In the genomic region with DNA sequence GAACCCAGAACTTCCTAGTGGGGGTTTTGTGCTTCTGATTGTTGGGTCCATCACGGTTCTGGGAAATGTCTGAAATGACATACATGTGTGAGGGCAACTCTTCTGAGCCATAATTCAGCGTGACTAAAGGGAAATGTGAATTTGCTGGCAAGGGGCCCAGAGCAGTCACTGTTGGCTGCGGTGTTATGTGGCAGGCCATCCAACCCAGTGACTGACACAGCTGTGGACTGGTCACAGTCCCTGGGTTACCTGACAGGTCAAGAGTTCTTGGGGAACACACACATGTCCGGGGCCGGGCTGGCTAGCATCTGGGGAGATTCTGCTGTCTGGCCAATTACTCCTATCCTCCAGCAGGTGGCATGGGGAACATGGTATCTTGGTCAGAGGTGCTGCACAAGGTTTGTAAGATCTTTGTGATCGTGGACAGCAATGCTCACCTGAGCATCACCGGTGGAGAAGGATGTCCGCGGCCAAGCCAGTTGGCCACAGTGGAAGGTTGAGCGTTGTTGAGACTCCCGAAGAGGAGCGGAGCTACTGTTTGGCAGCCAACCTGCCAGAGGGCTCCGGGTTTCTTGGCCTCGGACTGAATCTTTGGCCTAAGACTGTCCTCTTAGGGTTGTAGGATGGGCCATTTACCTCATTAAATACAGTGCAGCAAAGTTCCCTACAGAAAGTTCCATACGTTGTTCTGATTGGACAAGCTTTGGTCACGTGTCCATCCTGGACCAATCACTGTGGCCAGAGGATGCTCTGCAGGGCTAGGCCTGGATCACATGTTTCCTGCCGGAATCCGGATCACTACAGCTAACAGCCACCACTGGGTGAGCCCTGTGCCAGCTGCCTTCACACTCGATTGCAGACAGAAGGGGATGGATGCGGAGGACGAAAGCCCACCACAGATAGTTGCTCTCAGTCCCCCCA, we compare ENCODE assay signal across 10 mouse cellular contexts. TPM values are rescaled to one million over a fixed set of nuclear protein-coding genes. Genes with fewer than 3 reads are reported as not detected.
DNase-seq lines count a peak whose midpoint lies in the region; ATAC-seq and TF ChIP-seq lines count a peak whose summit lies in the region.
"Had no signal": no experiment of that assay in that cellular context is flagged by ENCODE, and none has a peak within 500 bp of the region (broad histone marks: within the 10 kb centered on the region; RNA-seq: fewer than 3 reads in every experiment).

No protein-coding gene starts in this region.

- no peak for TF ChIP-seq POLR2A in testis, adult 2 months (IDR thresholded peaks at IDR 0.05; ENCODE audit: control insufficient read depth, low read depth, low read length)

- 87% methylated on average over 21 of the region's 21 CpGs for WGBS in forebrain, embryonic 11.5 days
- WGBS in forebrain, embryonic 16.5 days = 82% methylated on average over 21 of the region's 21 CpGs
- WGBS in lung, postnatal 0 days = 76% methylated on average over 21 of the region's 21 CpGs

- H3K4me2 ChIP-seq in forebrain, embryonic 11.5 days (ENCODE audit: low read depth, low read length, severe bottlenecking) = no peak overlapping the region
- no peak overlapping the region for H3K4me2 ChIP-seq in forebrain, embryonic 16.5 days (ENCODE audit: low read length)
- H3K4me2 ChIP-seq in lung, postnatal 0 days (replicated peaks; ENCODE audit: low read depth, low read length) = no peak overlapping the region
- H3K4me2 ChIP-seq: neural tube, embryonic 13.5 days had no signal

- TF ChIP-seq EP300 in lung, postnatal 0 days (IDR thresholded peaks at IDR 0.05) = no peak

- H3K9ac ChIP-seq in forebrain, embryonic 11.5 days (ENCODE audit: low read length) = no peak overlapping the region
- no peak overlapping the region for H3K9ac ChIP-seq in forebrain, embryonic 16.5 days (replicated peaks; ENCODE audit: low read depth, low read length)
- no peak overlapping the region for H3K9ac ChIP-seq in lung, postnatal 0 days (replicated peaks; ENCODE audit: low read depth)
- H3K9ac ChIP-seq: neural tube, embryonic 13.5 days had no signal

- intact Hi-C loops in gastrocnemius, postnatal 36 days (cut with DNase I) = no loop called here

- DNase-seq in forebrain, embryonic 11.5 days (ENCODE audit: low spot score) = no peak
- DNase-seq in lung, postnatal 0 days (ENCODE audit: low spot score) = no peak
- DNase-seq in lung, postnatal 14 days = no peak
- DNase-seq in cerebellum, adult 9-11 months = peak; percentile 31
- no peak for DNase-seq in left cerebral cortex, adult 11 months (ENCODE audit: low spot score)
- no peak for DNase-seq in gastrocnemius, postnatal 36 days
- DNase-seq: gastrocnemius, postnatal 25 days had no signal

- H3K4me3 ChIP-seq in forebrain, embryonic 11.5 days (ENCODE audit: low read depth, low read length) = no peak overlapping the region
- H3K4me3 ChIP-seq in forebrain, embryonic 16.5 days (replicated peaks; ENCODE audit: low read length) = no peak overlapping the region
- no peak overlapping the region for H3K4me3 ChIP-seq in lung, postnatal 0 days (ENCODE audit: low read depth, low read length)
- peak overlapping the region; percentile 36 for H3K4me3 ChIP-seq in testis, adult 2 months (ENCODE audit: control insufficient read depth, low read depth, low read length)
- H3K4me3 ChIP-seq: neural tube, embryonic 13.5 days had no signal

- H3K27ac ChIP-seq in forebrain, embryonic 11.5 days (ENCODE audit: low read depth, low read length) = no peak overlapping the region
- no peak overlapping the region for H3K27ac ChIP-seq in forebrain, embryonic 16.5 days (ENCODE audit: low read length)
- H3K27ac ChIP-seq in lung, postnatal 0 days (ENCODE audit: low read length) = no peak overlapping the region
- H3K27ac ChIP-seq in testis, adult 2 months (ENCODE audit: control insufficient read depth, insufficient read depth, low read depth, low read length) = no peak overlapping the region
- H3K27ac ChIP-seq: neural tube, embryonic 13.5 days had no signal

- TF ChIP-seq CTCF in lung, postnatal 0 days (IDR thresholded peaks at IDR 0.05) = peak; percentile 62
- no peak; the same call in 1 of the 2 replicates for TF ChIP-seq CTCF in testis, adult 2 months (IDR thresholded peaks at IDR 0.05; ENCODE audit: control insufficient read depth, insufficient read depth, insufficient replicate concordance, low read depth, low read length)

- H3K36me3 ChIP-seq in forebrain, embryonic 11.5 days (ENCODE audit: control insufficient read depth, insufficient read depth, low read length) = no peaks in the 10 kb centered on the region
- no peaks in the 10 kb centered on the region for H3K36me3 ChIP-seq in forebrain, embryonic 16.5 days (ENCODE audit: control insufficient read depth, insufficient read depth)
- no peaks in the 10 kb centered on the region for H3K36me3 ChIP-seq in lung, postnatal 0 days (ENCODE audit: insufficient read depth, low read length)
- H3K36me3 ChIP-seq in testis, adult 2 months (ENCODE audit: control insufficient read depth, insufficient read depth, low read length) = no peaks in the 10 kb centered on the region
- H3K36me3 ChIP-seq: neural tube, embryonic 13.5 days had no signal

- 0 out of 2 replicates have a peak, but pooled peaks have one; percentile 15 for ATAC-seq in forebrain, embryonic 11.5 days (replicated peaks; ENCODE audit: low FRiP score)
- no peak for ATAC-seq in forebrain, embryonic 16.5 days
- ATAC-seq in lung, postnatal 0 days = no peak

- no peaks in the 10 kb centered on the region for H3K27me3 ChIP-seq in forebrain, embryonic 11.5 days (ENCODE audit: control insufficient read depth, insufficient read depth, low read length)
- H3K27me3 ChIP-seq in forebrain, embryonic 16.5 days (replicated peaks; ENCODE audit: control insufficient read depth, insufficient read depth, low read length) = no peaks in the 10 kb centered on the region
- no peaks in the 10 kb centered on the region for H3K27me3 ChIP-seq in lung, postnatal 0 days (replicated peaks; ENCODE audit: insufficient read depth, low read length)
- H3K27me3 ChIP-seq in testis, adult 2 months (ENCODE audit: control insufficient read depth, insufficient read depth, low read length) = no peaks in the 10 kb centered on the region
- H3K27me3 ChIP-seq: neural tube, embryonic 13.5 days had no signal

- H3K9me3 ChIP-seq in forebrain, embryonic 11.5 days (ENCODE audit: control insufficient read depth, low read length) = no peaks in the 10 kb centered on the region
- no peaks in the 10 kb centered on the region for H3K9me3 ChIP-seq in forebrain, embryonic 16.5 days (ENCODE audit: control insufficient read depth, low read length)
- H3K9me3 ChIP-seq in lung, postnatal 0 days (ENCODE audit: low read length) = no peaks in the 10 kb centered on the region
- H3K9me3 ChIP-seq: neural tube, embryonic 13.5 days had no signal

- H3K4me1 ChIP-seq in forebrain, embryonic 11.5 days (replicated peaks; ENCODE audit: control insufficient read depth, insufficient read depth, low read length) = peaks cover 4% of the 10 kb centered on the region; the same call in 1 of the 2 replicates
- H3K4me1 ChIP-seq in forebrain, embryonic 16.5 days (replicated peaks; ENCODE audit: control insufficient read depth, insufficient read depth, low read length) = peaks cover 15% of the 10 kb centered on the region
- no peaks in the 10 kb centered on the region for H3K4me1 ChIP-seq in lung, postnatal 0 days (ENCODE audit: insufficient read depth, low read depth, low read length)
- H3K4me1 ChIP-seq in testis, adult 2 months (ENCODE audit: control insufficient read depth, insufficient read depth, low read length) = peaks cover 8% of the 10 kb centered on the region

RNA-seq across cellular contexts. Expression of a gene that starts 52.6 kb away (rescaled TPM):
- polyA plus RNA-seq in forebrain, embryonic 11.5 days (2014; fragmentation: Nextera tagmentation; extraction: Ambion mirVana) = 1.1 and 1.7 TPM in 2 replicates
- polyA plus RNA-seq in forebrain, embryonic 16.5 days (2015; fragmentation: Nextera tagmentation; extraction: Ambion mirVana) = 0.39 and 0.53 TPM in 2 replicates
- polyA plus RNA-seq in lung, postnatal 0 days (2015; fragmentation: Nextera tagmentation; extraction: Ambion mirVana) = 15.9 and 19.4 TPM in 2 replicates
- 3.1 and 3.7 TPM in 2 replicates for polyA plus RNA-seq in testis, adult 2 months (2012; rRNA removed)
- under 1 TPM; 0.17 to 0.38 TPM for total RNA-seq in gastrocnemius, postnatal 36 days (2021)
